Mouse (Mus musculus): Measurements from ENCODE around the gene Snip1. TPM values are rescaled to one million over a fixed set of nuclear protein-coding genes. Genes with fewer than 3 reads are reported as not detected.

Gene Snip1
- total RNA-seq (2023) = 10 to 100 TPM; 29.6 to 42.9 TPM

DNA sequence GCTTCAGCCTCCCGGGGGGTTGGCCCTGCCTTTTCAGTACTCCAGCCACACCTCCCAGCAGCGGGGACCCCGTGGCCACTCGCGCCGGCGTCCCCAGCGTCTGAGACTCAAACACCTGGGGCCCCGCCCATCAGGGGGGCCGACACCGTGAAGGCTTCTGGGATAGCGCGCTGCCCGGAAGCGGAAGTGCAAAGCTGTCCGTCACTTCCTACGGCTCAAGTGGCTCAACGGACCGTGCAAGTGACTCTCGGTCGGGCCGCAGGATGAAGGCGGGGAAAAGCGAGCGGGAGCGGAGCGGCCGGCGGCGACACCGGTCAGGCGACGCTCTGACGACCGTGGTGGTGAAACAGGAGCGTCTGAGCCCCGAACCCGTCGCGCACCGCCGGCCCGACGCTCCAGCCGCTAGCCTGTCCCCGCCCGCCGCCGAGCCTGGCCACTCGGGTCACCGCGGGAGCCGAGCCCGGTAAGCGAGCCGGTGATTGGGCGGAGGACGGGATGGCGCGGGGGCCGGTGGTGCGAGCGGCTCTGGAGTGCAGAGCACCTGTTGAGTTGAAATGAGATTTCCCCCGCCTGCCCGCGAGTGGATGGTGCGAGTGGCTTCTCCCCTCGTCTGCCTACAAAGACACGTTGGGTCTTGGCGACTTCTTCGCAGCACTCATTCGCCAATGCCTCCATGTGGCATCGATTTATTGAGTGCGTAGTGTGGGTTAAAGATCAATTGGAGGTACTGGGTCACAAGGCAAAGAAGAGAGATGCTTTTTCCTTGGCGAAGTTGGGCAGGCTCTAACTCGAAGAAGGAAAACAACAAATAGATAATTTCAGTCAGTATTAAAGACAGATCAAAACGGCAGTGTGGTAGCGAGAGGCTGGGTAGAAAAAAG is at the start of gene Snip1:
TSS of gene Snip1 (plus strand) at position 183 of the 881 bp plus-strand sequence.

DNA sequence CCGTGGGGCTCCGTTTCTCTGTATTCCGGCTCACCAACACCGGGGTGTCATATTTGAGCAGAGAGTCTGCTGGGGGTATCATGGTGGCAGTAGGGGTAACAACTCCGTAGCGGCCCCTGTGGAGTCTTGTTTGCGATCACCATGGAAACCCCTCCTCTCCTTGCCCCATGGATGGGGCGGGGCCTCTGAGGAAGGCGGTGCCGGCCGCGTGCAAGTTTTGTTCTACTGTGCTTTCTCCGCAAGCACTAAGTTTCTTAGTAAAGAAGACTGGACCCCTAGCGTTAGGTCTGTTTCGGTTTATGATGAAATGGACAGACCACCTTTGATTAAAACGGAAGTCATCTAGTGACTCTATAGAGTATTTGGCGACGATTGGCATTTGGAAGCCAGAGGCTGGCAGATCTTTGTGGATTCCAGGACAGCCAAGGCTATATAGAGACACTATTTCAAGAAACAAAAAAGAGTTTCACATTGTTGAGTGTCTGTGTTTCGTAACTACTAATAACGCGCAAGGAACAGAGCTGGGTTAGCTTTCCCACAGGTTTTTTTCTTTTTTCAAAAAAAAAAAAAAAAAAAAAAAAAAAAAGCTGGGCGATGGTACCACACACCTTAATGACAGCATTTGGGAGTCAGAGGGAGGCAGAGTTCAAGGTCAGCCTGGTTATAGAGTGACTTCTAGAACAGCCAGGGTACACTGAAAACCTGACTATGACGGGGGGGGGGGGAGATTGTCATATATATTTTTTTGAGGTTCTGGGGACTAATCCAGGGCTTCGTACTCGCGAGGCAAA is 760 bp upstream of the Snip1 start, which contains the start of gene Dnali1:
TSS of gene Dnali1 (minus strand) at position 187 of the 791 bp plus-strand sequence.

DNA sequence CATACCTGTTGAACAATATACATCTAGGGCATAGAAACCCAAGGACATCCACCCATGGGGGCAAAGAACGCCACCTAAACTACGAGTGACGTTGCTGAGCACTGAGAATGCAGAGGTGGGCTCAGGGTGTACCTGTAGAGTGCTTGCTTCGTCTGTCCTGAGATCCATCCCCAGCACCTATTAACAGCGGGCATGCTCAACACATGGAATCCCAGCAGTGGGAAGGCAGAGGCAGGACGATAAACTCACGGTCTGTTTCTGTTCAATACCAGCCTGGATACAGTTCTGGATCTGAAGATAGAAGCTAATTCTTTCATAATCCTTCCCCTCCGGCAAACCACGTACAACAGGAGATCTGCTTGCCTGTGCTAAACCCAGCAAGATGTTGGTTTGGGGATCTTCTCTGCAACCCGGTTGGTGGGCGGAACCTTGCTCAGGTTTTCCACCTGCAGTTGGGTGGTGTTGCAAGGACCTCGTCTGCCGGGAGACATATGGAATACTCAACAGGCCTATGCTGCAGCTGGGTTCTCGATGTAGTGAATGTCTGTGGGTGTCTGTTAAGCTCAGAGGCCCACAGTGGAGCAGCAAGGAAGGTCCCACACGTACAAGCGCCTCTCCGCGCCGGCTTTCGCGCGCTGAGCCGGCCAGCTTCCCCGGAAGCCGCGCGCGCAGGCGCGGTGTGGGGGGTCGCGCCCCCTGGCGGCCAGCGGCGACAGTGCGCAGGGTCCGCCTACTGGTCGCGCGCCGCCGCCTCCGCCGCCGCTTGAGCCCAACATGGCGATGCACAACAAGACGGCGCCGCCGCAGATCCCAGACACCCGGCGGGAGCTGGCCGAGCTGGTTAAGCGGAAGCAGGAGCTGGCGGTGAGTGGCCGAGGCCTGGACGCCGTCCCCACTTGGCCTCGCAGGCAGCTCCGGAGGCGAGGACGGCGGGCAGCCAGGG is 18.2 kb downstream of the Snip1 start, which contains the start of gene Meaf6:
TSS of gene Meaf6 (plus strand) at position 732 of the 943 bp plus-strand sequence.

Other genes with a start within 250 kb of the Snip1 start
- gene Yrdc, start 216.0 kb upstream of the Snip1 start, total RNA-seq (2023) = 100 to 1,000 TPM; 123 to 124 TPM
- 10 to 100 TPM; 14.8 to 15.2 TPM for gene 1110065P20Rik, start 215.5 kb upstream of the Snip1 start, total RNA-seq (2023)
- 1 to 10 TPM in 1 of 2 experiments, under 1 TPM in 1; 0.47 to 1.1 TPM for gene Maneal, start 204.5 kb upstream of the Snip1 start, total RNA-seq (2023)
- not detected for gene Epha10, start 185.8 kb upstream of the Snip1 start, total RNA-seq (2023)
- 10 to 100 TPM; 20.7 to 29.8 TPM for gene 9930104L06Rik, start 129.6 kb upstream of the Snip1 start, total RNA-seq (2023)
- gene Cdca8, start 127.4 kb upstream of the Snip1 start, total RNA-seq (2023) = 1 to 10 TPM; 3.3 to 5.9 TPM
- not detected for gene Rspo1, start 80.2 kb upstream of the Snip1 start, total RNA-seq (2023)
- gene Gnl2, start 50.1 kb upstream of the Snip1 start, total RNA-seq (2023) = 10 to 100 TPM; 80.5 to 88.2 TPM
- gene Dnali1, start 969 bp upstream of the Snip1 start, total RNA-seq (2023) = not detected
- 10 to 100 TPM; 49.7 to 59.8 TPM for gene Meaf6, start 18.5 kb downstream of the Snip1 start, total RNA-seq (2023)
- 100 to 1,000 TPM; 296 to 321 TPM for gene Zc3h12a, start 61.2 kb downstream of the Snip1 start, total RNA-seq (2023)